Mouse (Mus musculus) cerebellum, adult 9-10 months (tissue): ENCODE data around the gene Efr3b.

Experiments
- DNase-seq: peaks from one replicate; pipeline ENCODE4 v3.0.0; 2022

Gene Efr3b

DNA sequence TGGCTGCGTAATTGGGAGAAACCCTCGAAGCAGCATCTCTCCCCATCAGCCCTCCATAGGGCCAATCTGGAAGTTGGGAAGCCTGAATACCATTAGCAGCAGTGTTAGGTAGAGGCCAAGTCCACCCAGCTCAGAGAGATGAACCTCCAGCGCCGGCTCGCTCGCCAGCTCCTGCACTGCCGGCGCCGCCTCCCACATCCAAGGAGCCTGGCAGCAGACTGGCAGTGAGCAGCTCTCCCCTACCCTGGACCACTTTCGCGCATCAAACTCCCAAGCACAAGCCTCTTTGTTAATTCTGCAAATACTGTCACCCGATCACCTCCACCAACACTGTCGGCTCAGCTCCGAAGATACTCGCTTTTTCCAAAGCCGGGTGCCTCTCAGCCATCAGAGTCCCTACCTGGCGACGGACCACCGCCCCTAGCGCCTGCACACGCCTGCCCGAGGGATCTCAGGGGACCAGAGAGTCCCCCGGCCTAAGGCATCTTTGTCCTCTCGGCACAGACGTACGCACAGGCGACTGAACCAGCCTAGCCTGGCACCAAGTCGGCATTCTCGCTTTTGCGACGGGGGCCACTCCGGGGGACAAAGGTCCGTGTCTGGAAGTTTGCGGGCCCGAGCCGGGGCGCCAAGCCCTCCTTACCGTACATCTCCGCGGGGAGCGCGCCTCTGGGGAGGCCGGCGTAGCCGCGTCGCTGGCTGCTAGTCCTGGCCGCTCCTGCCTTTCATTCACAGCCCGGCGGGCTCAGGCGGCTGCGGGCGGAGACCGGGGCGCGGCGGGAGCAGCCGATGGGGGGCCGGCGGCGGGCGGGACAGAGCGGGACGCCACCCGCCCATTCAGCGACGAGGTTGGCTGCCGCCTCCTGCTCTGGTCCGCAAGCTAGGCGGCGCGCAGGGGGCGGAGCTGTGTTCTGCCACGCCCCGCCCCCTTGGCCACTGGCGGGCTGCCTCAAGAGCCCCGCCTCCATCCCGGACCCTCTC lies at the start of gene Efr3b:
Gene Efr3b, minus strand, starts transcription at position 855 of the 981 bp plus-strand sequence.
- DNase-seq, result peak; percentile 88

DNA sequence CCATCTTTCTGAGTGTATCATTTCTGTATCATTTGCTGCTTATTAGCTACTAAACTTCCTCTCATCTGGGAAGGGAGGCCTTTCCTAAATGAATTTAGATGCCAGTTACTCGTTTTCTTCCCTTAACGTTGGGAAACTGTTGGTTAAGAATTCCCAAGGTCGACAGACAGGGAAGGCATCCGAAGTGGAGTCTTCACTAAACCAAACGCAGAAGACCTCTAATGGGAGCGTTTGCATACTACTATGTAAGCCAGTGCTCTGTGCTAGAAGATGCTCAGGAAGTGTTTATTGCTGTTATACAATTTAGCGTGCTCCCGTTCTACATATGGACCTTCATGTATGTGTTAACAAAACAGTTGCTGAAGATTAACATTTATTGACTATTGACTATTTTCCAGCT lies 44.7 kb upstream of the Efr3b start:
- peak; percentile 46 for DNase-seq

DNA sequence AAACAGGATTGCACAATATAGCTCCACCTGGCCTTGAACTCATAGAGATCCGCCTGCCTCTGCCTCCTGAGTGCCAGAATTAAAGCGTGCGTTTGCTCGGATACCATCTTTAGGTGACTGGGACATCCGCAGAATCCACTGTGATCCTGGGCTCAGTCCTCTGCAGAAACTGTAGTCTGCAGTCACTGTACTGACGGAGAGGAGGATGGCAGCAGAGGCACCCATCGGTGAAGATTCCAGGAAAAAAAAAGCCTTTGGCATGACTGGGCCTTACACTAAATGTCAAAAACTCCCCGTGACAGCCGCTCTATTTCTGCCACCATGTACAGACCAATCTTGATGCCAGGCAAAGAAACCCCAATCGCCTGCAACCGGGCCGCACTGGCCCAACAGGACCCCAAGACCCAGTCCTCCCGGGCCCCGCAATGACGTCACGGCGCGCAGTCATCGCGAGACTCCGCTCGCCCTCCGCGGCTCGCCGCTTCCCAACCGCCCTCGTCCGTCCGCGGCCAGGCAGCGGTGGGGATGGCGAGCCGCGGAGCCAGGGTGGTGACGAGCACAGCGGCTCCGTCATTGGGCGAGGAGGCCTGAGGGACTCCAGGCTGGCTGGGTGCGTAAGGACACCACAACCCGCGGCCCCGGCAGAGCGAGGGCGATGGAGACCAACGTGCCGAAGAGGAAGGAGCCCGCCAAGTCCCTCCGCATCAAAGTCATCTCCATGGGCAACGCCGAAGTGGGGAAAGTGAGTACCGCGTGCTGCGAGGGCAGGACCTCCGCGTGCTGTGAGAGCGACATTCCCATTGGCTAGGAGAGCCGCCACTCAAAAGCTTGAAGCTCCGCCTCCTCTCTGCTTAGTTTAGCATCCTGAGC lies 43.7 kb upstream of the Efr3b start, which contains the start of gene Dnajc27:
Gene Dnajc27, plus strand, starts transcription at position 452 of the 870 bp plus-strand sequence.
- DNase-seq, result peak; percentile 97

DNA sequence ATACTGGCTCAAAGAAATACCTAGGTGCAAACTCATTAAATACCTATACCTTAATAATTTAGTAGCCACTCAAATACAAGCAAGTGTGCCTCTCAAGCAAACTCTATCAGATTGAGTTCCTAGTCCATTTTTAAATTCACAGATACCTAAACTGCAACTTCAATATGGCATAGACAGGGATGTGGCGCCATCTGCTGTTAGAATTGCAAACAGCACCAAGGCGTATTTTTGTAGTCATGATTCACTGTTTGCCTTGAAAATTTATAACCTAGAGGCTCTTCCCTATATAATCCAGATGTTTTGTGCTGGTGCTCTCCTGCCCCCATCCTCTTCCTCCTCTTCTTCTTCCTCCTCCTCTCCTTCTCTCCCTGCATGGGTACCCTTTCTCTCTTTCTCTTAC lies 41.6 kb upstream of the Efr3b start:
- peak; percentile 86 for DNase-seq

DNA sequence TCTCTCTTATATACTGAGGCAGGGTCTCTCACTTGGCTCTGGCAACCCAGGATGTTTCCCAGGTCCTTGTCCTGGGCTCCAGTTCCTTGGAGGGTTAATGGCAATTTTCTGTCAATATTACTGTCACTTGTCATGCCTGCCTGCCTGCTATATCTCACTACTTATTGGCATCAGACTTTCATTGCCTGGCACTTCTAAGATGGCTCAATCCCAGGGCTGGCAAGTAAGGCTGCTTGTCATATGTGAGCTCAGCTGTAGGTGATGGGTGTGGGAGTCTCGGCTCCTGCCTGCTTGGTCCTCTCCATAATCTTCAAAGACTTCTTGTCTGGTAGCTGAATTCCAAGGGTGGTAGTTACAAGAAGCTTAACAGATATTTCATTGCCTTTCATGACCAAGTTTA lies 39.4 kb upstream of the Efr3b start:
- no peak for DNase-seq

DNA sequence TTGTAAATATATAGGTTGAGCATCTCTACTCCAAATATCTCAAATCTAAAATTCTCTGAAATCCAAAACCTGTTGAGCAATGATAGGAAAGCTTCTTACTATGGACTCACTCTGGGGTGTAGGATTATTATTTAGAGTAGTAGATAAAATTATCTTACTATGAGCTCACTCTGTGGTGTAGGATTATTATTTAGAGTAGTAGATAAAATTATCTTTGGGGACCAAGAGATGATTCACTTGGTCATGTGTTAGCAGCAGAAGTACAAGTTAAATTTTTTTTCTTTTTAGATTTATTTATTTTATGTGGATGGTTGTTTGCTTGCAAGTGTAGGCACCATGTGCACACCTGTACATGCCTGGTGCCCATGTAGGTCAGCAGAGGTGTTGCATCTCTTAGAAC lies 37.7 kb upstream of the Efr3b start:
- no peak for DNase-seq

DNA sequence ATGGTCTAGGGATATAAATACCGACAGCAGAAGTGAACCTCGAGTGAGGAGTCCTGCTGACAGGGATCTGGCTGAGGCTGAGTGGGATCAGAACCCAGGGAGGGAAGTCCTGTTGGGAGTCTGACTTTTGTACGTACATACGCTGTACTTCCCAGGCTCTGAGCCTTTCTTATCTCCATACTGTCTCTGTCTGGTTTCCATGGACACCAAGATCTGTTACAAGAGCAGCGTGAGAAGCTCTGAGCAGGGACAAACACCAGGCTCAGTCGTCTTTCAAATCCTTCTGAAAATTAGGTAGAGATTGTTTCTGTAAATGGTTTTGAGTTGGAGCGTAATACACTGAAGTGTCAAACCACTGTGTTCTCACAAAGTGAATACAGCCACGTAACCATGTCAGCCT lies 36.7 kb upstream of the Efr3b start:
- DNase-seq, result no peak

DNA sequence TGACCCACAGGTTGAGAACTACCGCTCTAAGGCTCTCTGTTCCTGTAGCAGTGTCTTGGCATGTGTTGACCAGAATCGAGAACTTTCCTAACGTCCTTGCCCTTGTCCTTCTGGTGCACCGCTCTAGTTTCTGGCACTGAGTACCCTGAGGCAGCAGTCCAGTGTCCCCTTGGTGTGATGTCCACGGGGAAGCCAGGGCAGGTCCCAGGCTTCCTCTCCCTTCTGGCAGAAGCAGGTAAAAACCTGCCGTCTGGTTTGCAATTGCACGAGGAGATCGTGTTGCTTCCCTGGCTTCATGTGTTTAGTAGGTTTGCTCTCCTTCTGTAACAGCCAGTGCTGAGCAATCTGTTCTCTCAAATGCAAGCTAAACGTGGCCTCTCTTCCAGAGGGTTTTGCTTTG lies 33.0 kb upstream of the Efr3b start:
- peak; percentile 31 for DNase-seq

DNA sequence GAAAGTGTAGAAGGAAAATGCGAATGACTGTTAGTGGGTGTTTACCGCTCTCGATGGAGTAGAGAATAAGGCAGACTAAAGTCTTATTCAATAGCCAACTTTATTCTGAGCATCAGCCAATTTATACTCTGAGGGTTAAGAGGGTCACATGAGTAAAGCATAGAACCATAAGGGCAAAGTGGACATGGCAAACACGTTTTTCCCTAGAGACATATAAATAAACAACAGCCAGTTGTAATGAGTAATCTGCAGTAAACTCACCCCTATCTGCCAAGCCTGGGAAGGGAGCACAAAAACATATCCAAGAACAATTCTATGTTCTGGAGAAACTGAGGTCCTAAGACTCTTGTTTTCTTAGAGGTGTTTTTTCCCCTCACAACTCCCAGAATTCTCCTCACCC lies 29.8 kb upstream of the Efr3b start:
- no peak for DNase-seq

DNA sequence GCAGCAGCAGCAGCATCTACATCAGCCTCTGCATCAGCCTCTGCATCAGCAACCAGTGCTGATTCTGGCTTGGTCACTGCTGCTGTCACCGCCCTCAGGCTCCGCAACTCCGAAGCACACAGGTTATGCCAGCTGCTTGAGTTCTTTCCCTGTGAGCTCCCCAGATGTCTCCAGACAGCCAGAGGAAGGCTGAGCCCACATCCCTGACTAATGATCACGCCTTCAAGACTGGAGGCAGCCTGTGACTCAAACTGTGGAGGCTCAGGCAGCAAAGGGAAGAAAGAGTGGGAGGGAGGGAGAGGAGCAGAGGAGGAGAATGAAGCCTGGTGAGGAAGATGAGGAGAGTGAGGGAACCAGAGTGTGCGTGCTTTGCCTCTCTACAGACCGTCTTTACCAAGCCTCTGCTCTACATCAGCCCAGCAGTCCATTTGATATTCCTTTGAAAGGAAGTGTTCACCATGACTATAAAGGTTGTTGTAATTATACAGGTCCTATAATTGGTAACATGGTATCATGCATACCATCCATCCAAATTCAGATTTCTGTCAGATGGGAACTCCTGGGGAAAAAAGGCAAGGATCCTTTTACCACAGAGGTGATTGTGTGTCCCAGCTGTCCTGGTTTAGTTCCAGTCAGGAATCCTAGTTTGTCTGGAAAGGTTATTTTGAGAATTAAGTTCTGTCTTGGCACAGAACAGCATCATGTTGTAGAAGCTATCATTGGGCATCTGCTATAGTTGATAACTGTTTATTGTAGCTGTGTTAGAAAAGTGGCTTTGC lies 28.2 kb upstream of the Efr3b start:
- DNase-seq, result no peak

DNA sequence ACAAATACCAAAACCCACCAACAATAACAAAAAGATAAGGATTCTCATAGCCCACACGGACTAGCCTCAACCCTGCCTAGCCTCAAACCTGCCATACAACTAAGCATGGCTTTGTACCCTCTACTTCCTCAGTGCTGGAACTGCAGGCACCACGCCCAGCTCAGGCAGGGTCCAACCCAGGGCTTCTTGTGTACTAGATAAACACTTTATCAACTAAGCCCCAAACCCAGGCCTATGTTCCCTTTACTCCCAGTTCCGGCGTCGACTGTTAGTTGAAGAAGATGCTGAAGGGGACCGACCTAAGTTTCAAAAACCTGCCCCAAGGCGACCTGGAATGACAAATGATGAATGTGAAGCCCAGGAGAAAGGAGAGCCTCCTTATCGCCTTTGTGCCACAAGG lies 27.2 kb upstream of the Efr3b start:
- no peak for DNase-seq

DNA sequence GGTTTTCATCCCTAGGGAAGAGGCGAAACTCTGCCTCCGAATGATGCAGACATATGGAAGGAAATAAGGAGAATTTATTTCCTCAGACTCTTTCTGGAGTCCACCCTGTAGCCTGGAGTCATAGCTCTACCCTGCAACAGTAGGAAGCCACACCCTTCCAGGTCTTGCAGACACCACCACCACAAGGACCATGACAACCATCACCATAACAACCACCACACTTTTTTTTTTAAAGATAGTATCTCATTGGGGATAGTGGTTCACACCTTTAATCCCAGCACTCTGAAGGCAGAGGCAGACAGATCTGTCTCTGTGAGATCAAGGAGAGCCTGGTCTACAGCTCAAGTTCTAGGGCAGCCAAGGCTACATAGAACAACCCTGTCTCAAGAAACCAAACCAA lies 26.8 kb upstream of the Efr3b start:
- no peak for DNase-seq

DNA sequence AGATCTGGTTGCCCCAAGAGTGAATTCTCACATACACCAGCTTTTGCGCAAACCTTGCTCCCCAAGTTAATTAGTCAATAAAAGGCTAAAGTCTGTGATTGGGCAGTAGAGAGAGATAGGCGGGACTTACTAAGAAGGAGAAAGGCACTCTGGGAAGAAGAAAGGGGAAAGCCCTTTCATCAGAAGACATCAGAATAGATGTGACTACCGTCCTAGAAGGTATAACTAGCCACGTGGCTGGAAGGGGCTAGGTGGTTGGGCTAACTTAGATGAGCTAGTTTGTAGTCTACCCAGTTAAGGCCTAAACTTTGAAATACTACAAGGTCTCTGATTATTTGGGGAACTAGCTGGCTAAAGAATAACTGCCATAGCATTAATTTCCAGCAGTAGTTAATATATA lies 21.0 kb upstream of the Efr3b start:
- no peak for DNase-seq

DNA sequence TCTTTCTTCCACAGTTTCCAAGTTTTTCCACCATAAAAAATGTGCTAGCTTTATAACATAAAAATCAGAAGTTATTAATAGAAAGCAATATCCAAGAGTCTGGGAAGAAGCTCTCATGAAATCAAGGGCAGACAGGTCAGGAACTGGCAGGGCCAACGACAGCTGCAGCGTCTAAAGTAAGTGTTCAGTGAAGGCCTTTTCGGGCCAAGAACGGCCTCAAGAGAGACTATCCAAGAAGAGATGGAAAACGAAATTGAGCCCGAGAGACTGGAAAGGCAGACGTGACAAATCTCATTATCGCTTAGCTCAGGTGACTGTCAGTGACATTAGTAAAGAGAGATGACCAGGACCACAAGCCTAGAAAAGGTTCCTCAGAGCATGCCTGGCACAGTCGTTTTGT lies 19.6 kb upstream of the Efr3b start:
- DNase-seq, result no peak

DNA sequence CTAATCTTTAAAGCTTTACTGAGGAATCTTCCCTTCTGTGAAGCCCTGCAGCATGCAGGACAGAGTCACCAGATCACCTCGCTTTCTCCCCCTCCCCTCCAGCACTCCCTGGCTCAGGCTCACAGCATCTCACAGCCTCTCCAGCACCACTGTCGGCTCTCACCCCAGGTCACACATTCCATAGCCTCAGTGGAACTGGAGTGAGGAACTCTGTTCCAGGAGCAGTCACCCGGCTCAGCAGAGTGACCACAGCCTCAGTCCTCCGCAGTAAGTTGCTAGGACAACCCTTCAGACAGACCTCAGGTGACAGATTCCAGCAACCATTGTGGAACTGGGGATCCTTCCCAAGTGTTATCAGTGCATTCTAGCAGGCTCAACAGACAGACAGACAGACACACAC lies 16.1 kb upstream of the Efr3b start:
- no peak for DNase-seq

DNA sequence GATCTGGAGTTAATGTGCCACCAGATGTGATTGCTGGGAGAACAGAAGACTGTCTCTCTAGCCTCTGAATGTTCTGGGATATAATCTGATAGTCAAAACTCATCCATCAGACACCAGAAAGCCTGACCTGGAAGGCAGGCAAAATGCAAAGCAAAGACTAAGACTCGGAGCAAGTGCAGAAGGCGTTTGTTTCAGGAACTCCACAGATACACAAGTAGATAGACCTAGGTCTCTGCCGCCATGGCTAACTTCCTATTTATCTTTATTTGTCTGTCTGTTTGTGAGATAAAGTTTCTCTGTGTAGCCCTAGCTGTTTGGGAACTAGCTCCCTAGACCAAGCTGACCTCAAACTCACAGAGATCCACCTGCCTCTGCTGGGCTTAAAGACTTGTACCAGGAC lies 14.9 kb upstream of the Efr3b start:
- DNase-seq, result no peak

DNA sequence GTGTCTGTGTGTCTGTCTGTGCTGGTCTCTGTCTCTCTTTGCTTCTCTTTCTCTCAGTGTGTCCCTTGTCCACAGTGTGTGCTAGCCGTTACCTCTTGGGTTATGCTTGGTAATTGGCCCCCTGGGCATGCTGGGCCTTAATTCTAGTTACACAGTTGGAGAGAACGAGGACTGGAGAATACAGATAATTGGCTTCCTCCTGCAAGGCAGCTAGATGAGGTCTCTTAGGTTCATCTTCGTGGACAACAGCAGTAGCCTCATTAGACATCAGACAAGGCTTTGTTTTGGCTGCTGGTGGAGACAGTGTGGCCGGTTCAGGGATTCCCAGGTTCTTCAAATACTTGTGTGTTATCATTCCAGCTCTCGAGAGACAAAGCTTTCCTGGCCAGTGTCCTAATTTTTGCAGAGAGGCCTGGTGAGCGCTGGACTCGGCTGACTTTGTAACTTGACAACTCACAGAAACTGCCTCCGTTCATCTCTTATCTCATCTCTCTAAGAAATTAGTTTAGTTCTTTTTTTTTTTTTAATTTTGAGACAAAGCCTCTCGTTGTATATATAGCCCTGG lies 12.2 kb upstream of the Efr3b start:
- DNase-seq, result no peak

DNA sequence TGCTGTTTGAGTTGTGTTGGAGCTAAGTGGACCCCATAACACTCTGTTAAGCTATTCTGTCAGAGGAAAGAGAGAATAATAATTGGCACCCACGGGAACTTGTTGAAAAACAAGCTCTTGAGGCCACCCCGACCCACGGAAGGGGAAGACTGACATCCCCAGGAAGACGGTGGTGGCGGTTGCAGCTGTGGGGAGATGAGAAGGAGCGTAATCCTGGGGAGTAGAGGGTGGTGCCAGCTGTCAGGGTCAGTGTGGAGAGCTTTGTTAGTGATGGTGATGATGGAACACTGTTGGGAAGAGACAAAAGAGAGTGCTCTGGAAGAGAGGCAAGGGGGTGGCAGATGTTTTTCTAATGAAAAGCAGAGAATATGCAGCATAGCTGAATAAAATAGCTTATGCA lies 9.3 kb upstream of the Efr3b start:
- DNase-seq, result no peak

DNA sequence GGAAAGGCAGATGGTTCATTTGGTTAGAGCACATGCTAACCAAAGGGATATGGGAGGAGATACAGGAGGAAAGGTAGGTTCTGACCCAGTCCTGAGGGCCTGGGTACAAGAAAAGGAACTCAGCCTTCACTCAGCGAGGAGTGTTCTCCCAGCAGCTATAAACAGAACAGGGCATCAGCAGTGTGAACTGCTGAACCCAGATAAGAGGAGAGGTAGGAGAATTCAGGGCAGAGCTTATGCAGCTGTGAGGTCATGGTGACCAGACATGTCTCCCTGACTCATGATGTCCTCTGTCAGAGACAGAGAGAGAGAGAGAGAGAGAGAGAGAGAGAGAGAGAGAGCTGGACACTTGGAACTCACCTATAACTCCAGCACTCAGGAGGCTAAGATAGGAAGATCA lies 7.3 kb upstream of the Efr3b start:
- DNase-seq, result no peak

DNA sequence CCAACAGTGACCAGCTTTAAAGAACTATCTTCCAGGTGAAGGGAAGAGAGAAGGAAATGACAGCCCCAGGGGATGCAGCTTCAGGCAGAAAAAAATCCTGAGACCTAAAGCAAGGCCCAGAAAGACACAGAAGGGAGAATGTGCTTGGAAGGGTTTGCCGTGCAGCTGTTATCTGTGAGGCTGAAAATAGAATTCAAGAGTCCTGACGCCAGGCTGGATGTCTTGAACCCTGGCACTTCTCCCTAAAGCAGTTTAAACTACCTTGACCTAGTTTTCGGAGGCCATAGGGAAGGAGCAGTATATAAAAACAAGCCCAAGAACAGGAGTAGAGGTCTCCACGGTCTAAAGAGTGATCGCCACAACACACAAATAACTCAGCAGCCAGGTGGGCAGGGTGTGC lies 3.7 kb upstream of the Efr3b start:
- DNase-seq, result no peak

DNA sequence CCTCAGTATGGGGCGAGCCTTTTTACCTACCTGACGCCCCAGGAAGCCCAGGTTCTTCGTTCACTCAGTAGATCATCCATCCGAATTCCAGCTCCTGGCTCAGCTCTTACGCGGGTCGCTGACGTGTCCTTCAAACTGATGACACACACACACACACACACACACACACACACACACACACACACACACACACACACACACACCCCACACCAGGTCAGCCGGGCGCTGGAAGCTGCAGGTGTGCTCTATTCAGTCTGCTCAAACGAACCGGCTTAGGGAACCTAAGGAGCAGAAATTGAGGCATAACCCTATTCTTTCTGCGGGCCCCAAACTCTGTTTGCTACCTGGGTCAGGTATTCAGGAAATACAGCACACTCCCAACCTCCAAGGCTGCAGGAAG lies 331 bp upstream of the Efr3b start:
- DNase-seq, result no peak

DNA sequence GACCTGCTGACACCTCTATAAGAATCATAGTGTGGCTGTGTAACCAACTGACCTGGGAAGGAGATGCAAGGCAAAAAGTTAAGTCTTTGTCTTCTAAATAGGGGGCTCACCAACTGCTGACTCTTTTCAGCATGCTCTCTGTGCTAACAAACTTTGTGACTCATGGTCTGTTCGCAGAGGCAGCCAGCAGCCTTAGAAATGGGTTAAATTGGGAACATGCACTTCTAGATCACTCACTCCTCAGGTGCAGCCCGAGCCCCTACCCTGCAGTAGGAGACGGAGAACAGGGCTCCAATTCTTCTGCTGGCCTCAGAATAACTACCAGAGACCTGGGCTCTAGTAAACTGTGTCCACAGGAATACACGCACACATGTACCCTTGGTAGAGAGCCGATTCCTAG lies 1.2 kb downstream of the Efr3b start:
- peak; percentile 47 for DNase-seq

DNA sequence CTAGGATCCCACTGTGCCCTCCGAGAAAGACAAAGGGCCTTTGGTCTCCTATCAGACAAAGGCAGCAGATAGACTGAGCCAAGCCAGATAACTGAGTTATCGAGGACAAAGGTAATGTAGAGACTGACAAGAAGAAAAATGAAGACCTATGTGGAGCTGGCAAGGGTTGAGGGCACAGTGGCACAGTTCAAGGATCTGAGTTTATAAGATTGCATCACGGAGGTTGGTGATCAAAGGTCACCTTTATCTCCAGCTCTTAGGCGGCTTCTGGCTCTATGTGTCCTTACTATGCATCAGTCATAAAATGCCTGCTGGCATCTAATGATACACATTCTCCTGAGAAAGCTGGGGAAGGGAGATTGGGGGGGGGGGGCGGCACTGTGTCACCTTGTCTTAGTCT lies 2.6 kb downstream of the Efr3b start:
- peak; percentile 20 for DNase-seq
